Mouse (Mus musculus) kidney, adult 9 months (tissue): ENCODE results near the gene Kcnc4.

Experiments used
- DNase-seq: peaks from one replicate; pipeline ENCODE4 v3.0.0; 2022

Kcnc4 gene

GRCm38 (mm10) chr3:107459196-107459772, at the start of gene Kcnc4:
TSS of gene Kcnc4 (minus strand) at chr3:107459552.
- no peak for DNase-seq

DNA sequence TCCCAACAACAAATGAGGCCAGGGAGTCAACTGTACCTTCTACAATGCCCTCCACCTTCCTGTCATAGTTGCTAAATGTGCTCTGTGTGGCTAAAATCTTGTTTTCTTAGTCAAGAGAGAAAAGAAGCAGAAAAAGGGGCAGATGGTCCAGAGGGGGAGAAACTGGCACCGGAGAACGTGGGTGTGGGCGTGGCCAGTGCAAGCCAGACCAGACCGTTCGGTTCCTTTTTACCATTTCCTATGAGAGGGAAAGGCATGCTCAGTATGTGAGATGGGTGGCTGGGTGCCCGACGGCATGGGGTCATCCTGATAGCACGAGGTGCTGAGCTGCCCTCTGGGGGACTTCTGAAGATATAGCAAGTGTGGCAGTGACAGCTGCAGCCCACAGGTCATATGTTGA, 49.3 kb upstream of the Kcnc4 start:
- no peak for DNase-seq

DNA sequence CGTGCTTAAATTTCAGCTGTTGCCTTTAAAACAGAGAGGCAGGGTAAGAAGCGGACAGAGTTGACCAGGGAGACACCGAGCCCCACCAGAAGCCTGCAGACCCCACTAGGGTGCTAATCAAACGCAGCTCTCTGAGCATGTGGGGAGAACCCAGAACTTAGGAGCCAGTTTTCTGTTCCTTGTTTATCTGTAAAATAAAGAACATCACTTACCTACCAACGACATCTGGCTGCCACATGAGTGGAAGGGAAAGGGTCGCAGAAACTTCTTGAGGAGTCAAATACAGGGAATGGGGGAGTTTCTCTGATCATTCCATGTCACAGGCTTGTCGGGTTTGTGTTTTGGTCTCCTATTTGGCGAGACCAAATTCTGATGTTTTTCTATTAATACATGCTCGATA, 48.6 kb upstream of the Kcnc4 start:
- DNase-seq = no peak

DNA sequence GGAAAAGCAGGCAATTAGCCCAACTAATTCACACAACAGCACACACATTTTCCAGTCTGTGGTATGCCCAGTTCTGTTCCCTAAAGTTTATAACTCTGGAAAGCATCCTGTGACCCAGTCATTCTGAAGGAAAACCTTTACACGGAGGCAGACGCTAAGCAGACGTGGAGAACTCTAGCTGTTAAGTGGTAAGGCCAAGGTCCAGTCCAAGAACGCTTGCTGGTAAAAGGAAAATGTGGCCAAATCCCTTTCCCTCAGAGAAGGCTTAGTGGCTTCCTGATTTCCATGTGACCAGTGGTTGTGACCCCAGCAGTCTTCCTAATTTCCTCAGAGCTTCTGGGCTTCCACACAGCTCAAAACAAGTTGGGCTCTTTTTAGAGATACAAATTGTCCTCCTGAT, 47.2 kb upstream of the Kcnc4 start:
- DNase-seq = peak; percentile 67

- DNase-seq = peak; percentile 79
Observed at GRCm38 (mm10) chr3:107505464-107506367, 46.4 kb upstream of the Kcnc4 start.

- no peak for DNase-seq
Observed at GRCm38 (mm10) chr3:107504542-107504941, 45.2 kb upstream of the Kcnc4 start.

DNA sequence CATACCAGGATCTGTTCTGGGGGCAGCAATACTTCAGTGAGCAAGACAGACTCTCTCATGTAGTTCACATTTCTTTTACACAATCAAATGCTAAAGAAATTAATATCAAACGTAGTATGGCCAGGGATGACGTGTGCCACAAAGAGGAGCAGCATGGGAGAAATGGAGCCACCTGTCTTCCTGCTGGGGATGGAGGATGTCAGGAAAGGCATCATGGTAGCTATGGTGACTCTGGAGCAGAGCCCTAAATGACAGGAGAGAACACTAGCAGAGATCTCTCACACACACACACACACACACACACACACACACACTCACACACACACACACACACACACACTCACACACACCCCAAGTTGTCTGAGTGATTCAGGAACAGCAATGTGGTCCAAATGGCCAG, 44.4 kb upstream of the Kcnc4 start:
- DNase-seq = no peak

DNA sequence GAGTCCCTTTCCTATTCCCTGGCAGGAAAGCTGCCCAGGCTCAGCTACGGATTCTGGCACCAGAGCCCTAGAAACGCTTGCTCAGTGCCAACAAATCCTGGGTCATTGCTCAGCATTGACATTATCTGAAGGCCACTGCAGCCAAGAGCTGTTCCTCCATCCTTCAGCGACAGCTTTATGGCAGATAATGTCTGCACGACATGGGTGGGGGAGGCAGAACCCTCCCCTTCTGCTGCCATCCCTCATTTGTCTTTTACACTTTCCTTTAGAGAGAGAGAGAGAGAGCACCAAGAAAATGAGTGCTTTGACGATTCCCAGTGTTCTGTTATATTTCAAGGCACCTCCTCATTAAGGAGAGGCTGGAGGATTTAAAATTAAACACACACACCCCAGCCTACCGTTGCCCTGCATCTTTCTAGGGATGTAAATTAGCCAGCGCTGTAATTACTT, 42.4 kb upstream of the Kcnc4 start:
- no peak for DNase-seq

DNA sequence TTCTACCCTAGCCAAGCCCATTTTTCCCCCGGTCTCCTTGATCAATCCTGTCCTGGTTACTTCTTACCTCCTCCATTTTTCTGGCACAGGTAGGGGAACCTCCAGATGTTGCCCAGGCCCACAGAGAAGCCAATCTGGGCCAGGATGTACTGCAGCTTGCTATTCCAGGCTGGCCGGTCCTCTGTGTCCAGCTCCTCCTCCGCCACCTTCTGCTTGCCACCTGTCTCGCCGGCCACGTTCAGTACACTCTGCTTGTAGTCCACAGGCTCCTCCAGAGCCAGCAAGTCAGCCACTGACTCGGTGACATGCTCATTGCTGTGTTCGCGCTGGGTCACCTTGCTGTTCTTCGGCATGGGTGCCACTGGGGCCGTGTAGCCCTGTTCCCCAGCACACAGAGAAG, 40.9 kb upstream of the Kcnc4 start:
- no peak for DNase-seq

- DNase-seq = no peak
Observed at GRCm38 (mm10) chr3:107496086-107496850, 36.9 kb upstream of the Kcnc4 start.

GRCm38 (mm10) chr3:107495524-107495923, 36.2 kb upstream of the Kcnc4 start:
- DNase-seq = no peak

- peak; percentile 22 for DNase-seq
Observed at GRCm38 (mm10) chr3:107491459-107491858, 32.1 kb upstream of the Kcnc4 start.

- DNase-seq = no peak
Observed at GRCm38 (mm10) chr3:107488637-107489036, 29.3 kb upstream of the Kcnc4 start.

DNA sequence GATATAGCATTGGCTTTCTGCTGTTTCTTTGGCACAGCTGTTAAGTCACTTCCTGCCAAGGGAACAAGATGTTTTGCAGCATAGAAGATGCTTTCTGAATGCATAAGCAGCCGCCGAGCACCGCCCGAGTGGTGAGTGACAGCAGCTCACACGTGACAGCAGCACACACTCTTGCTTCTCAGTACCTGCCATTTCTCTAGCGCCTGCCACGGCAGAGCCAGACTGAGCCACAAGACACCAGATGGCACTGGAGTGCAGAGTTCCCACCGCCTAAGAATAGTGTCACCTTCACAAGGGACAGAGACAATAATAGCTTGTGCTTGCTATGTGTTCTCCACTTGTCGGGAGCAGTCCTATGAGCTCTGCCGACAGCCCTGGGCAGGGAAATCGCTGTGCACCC, 23.9 kb upstream of the Kcnc4 start:
- no peak for DNase-seq

- no peak for DNase-seq
Observed at GRCm38 (mm10) chr3:107480660-107481059, 21.3 kb upstream of the Kcnc4 start.

GRCm38 (mm10) chr3:107472198-107472597, 12.8 kb upstream of the Kcnc4 start:
- DNase-seq = no peak

DNA sequence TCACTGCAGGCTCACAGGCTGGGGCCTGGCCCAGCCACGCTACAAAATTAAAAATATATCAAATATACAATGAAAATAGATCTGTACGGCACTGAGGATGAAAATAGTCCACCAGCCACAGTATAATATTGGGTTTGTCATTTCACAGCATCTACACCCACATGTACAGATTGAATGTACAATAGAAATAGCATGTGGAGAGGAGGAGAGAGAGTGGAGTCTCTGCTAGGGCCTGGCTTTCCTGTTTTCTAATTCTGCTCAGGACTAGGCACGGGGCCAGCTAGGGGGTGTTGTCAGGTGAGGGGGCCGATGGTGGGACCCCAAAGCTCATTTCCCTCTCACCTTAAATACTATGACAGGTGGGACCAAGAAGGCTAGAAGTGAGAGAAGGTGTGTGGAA, 9.7 kb upstream of the Kcnc4 start:
- DNase-seq = no peak

- DNase-seq = no peak
Observed at GRCm38 (mm10) chr3:107468106-107468505, 8.8 kb upstream of the Kcnc4 start.

- peak; percentile 69 for DNase-seq
Observed at GRCm38 (mm10) chr3:107466577-107466976, 7.2 kb upstream of the Kcnc4 start.

- peak; percentile 45 for DNase-seq
Observed at GRCm38 (mm10) chr3:107462160-107462559, 2.8 kb upstream of the Kcnc4 start.

- DNase-seq = no peak
Observed at GRCm38 (mm10) chr3:107459773-107460431, 550 bp upstream of the Kcnc4 start.

DNA sequence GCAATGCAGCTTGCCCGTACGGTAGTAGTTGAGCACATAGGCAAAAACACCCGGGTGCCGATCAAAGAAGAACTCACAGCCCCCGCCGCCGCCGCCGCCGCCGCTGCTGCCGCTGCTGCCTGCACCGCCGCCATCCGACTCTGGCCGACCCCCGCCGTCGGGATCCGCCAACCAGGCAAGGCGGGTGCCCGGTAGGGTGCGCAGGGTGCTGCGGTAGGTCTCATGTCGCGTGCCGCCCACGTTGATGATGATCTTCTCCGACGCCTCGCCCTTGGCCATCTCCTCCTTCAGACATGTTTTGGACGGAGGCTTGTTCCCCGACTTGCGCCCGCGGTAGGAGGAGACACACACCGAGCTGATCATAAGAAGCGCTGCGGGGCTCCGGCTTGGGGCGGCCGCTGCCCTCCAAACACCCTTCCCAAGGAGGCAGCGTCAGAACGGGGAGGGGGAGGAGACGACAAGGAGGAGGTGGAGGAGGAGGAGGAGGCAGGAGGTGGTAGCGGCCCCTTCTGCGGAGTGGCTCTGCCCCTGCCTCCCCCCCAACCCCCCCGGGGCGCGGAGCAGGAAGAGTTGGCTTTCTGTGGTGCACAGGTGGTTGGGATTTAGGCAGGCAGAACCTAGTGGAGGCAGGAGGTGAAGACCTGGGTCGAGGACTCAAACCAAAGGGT, 690 bp downstream of the Kcnc4 start:
- DNase-seq = no peak
